Mouse (Mus musculus) thymus, adult 2 months (tissue): ENCODE measurements around the gene Esr2. TPM values are rescaled to one million over a fixed set of nuclear protein-coding genes. Genes with fewer than 3 reads are reported as not detected.

Experiments used
- DNase-seq: peaks from one replicate; pipeline ENCODE4 v3.0.0; 2021
- H3K27ac ChIP-seq: fragments of 200-500 bp; 2 replicates; pipeline ENCODE4 v1.5.1; 2012; ENCODE audit warnings: low read length, control low read depth; ENCODE audit not compliant: control insufficient read depth, insufficient read depth
- H3K27me3 ChIP-seq: fragments of 200-500 bp; 2 replicates; pipeline ENCODE4 v1.6.1; 2012; ENCODE audit warnings: mild to moderate bottlenecking, low read length, moderate library complexity, mixed read lengths; ENCODE audit not compliant: control insufficient read depth, insufficient read depth
- H3K36me3 ChIP-seq: fragments of 200-500 bp; 2 replicates; pipeline ENCODE4 v1.6.1; 2012; ENCODE audit warnings: mild to moderate bottlenecking, low read length, moderate library complexity; ENCODE audit not compliant: control insufficient read depth, insufficient read depth
- H3K4me1 ChIP-seq: fragments of 200-500 bp; replicated peaks from 2 replicates; pipeline ENCODE4 v1.6.1; 2012; ENCODE audit warnings: low read length; ENCODE audit not compliant: control insufficient read depth, insufficient read depth
- H3K4me3 ChIP-seq: fragments of 200-500 bp; 2 replicates; pipeline ENCODE4 v1.5.1; 2012; ENCODE audit warnings: mild to moderate bottlenecking, low read length, control low read depth, moderate library complexity; ENCODE audit not compliant: control insufficient read depth, insufficient read depth
- CTCF ChIP-seq: fragments of 200-500 bp; IDR thresholded peaks from 2 replicates; pipeline ENCODE4 v1.5.1; 2012; ENCODE audit warnings: mild to moderate bottlenecking, control low read depth, low read length, moderate library complexity, borderline replicate concordance; ENCODE audit not compliant: control insufficient read depth, poor library complexity, insufficient read depth; ENCODE audit errors: extremely low read depth
- POLR2A ChIP-seq: fragments of 200-500 bp; IDR thresholded peaks from 2 replicates; pipeline ENCODE4 v1.6.1; 2012; ENCODE audit warnings: mild to moderate bottlenecking, low read length, control low read depth, moderate library complexity; ENCODE audit not compliant: control insufficient read depth, poor library complexity, insufficient read depth; ENCODE audit errors: extremely low read depth
- WGBS: fragments of 180-500 bp; shearing (Covaris S2); methylation state at CpG from one replicate; pipeline ENCODE4 v1.1.7; 2018; 5-methylcytosine and 5-hydroxymethylcytosine counted together
- polyA plus RNA-seq: library from polyadenylated mRNA; depleted of rRNA; stranded (reverse); fragments of >200 nt; gene quantifications from 2 replicates; pipeline ENCODE4 v1.2.3, GENCODE M21; 2012

Esr2 gene
- polyA plus RNA-seq, 1 experiment, result 0.38 TPM

- WGBS, result 93% methylated on average over 11 of the region's 11 CpGs
- peaks cover 14% of the 10 kb centered on the region for H3K4me1 ChIP-seq
- TF ChIP-seq CTCF, result no peak
- TF ChIP-seq POLR2A, result no peak
- no peak overlapping the region for H3K4me3 ChIP-seq
- no peak for DNase-seq
- no peaks in the 10 kb centered on the region for H3K36me3 ChIP-seq
- H3K27me3 ChIP-seq, result no peaks in the 10 kb centered on the region
- H3K27ac ChIP-seq, result no peak overlapping the region
These were observed 84.1 kb downstream of the Esr2 start for GRCm38 (mm10) chr12:76092789-76093466.

- peak; percentile 26 for DNase-seq
- WGBS, result 50% methylated on average over 13 of the region's 13 CpGs
- Histone ChIP-seq H3K27me3 (no peaks in the 10 kb centered on the region), H3K27ac (peak overlapping the region; percentile 48), H3K4me1 (peaks cover 26% of the 10 kb centered on the region), H3K4me3 (peak overlapping the region; percentile 28), H3K36me3 (no peaks in the 10 kb centered on the region)
- no peak for TF ChIP-seq POLR2A
- TF ChIP-seq CTCF, result no peak
These were observed 90.0 kb downstream of the Esr2 start for GRCm38 (mm10) chr12:76087025-76087424.

- H3K4me1 ChIP-seq, result peaks cover 26% of the 10 kb centered on the region
- peak overlapping the region; percentile 64 for H3K27ac ChIP-seq
- WGBS, result 41% methylated on average over 15 of the region's 15 CpGs
- DNase-seq, result peak; percentile 23
- peak overlapping the region; percentile 28 for H3K4me3 ChIP-seq
- TF ChIP-seq CTCF (no peak), POLR2A (no peak)
- H3K27me3 ChIP-seq, result no peaks in the 10 kb centered on the region
- no peaks in the 10 kb centered on the region for H3K36me3 ChIP-seq
These were observed 90.8 kb downstream of the Esr2 start for GRCm38 (mm10) chr12:76085956-76086905.

- Histone ChIP-seq H3K27ac (no peak overlapping the region; the same call in 1 of the 2 replicates), H3K27me3 (no peaks in the 10 kb centered on the region), H3K4me1 (peaks cover 26% of the 10 kb centered on the region), H3K4me3 (no peak overlapping the region), H3K36me3 (no peaks in the 10 kb centered on the region)
- DNase-seq, result no peak
- TF ChIP-seq POLR2A (no peak), CTCF (no peak)
- 15% methylated on average over 9 of the region's 9 CpGs for WGBS
These were observed 92.0 kb downstream of the Esr2 start for GRCm38 (mm10) chr12:76085066-76085465.

- Histone ChIP-seq H3K4me1 (peaks cover 15% of the 10 kb centered on the region), H3K36me3 (no peaks in the 10 kb centered on the region), H3K27me3 (no peaks in the 10 kb centered on the region), H3K27ac (no peak overlapping the region), H3K4me3 (no peak overlapping the region)
- WGBS, result 67% methylated on average over 22 of the region's 22 CpGs
- DNase-seq, result no peak
- TF ChIP-seq POLR2A (no peak), CTCF (no peak)
These were observed 95.4 kb downstream of the Esr2 start for GRCm38 (mm10) chr12:76081557-76082211.
